Mouse (Mus musculus): ENCODE measurements around the gene Adamts17.

DNA sequence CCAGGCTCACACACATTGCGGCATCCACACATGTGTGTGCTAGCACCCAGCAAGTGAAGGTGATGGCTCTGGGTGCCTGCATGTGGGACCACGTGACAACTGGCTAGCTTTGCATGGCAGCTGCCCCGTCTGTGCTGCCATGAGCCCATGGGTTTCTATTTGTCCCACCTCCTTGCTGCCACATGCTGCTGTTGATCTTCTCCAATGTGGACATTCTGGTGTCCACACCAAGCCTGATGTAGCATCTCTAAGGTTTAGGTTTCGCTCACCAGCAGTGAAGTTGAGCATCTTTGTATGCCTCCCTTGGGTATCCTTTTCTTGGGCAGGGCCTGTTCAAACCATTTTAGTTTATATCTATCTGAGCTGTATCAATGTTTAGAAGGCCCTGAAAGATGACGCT lies 196.1 kb downstream of the Adamts17 start:
- no peak for TF ChIP-seq GATA1 (IDR thresholded peaks at IDR 0.05; ENCODE audit: low read depth, low read length)
- TF ChIP-seq EP300 (IDR thresholded peaks at IDR 0.05; ENCODE audit: low read depth in 1 of 2, low read length in 2 of 2): no peak
- TF ChIP-seq ZC3H11A (IDR thresholded peaks at IDR 0.05; ENCODE audit: low read depth, low read length): no peak
- no peak for TF ChIP-seq MYB (IDR thresholded peaks at IDR 0.05; ENCODE audit: low read depth, low read length)
- no peak for TF ChIP-seq MAFK (IDR thresholded peaks at IDR 0.05; ENCODE audit: borderline replicate concordance, low read depth, low read length)
- TF ChIP-seq CTCF (IDR thresholded peaks at IDR 0.05 in 2 of 3, conservative IDR thresholded peaks at IDR 0.05 in 1 of 3; ENCODE audit: control insufficient read depth in 1 of 3, insufficient read depth in 1 of 3, low read depth in 2 of 3, low read length in 3 of 3, poor library complexity in 1 of 3, severe bottlenecking in 1 of 3): no peak
- no peak for TF ChIP-seq ZMIZ1 (IDR thresholded peaks at IDR 0.05; ENCODE audit: low read depth, low read length)
- TF ChIP-seq POLR2A (IDR thresholded peaks at IDR 0.05; ENCODE audit: control insufficient read depth in 1 of 2, insufficient read depth in 1 of 2, low read depth in 1 of 2, low read length in 2 of 2, poor library complexity in 1 of 2): no peak
- TF ChIP-seq BHLHE40 (IDR thresholded peaks at IDR 0.05; ENCODE audit: borderline replicate concordance, low read depth, low read length): no peak
- no peak for TF ChIP-seq HCFC1 (IDR thresholded peaks at IDR 0.05; ENCODE audit: low read depth, low read length)
- no peak for TF ChIP-seq USF2 (IDR thresholded peaks at IDR 0.05; ENCODE audit: borderline replicate concordance in 1 of 2, insufficient read depth in 1 of 2, low read depth in 1 of 2, low read length in 2 of 2)
- TF ChIP-seq TAL1 (IDR thresholded peaks at IDR 0.05; ENCODE audit: low read length): no peak

Data from MEL (cell line).